Mouse (Mus musculus): ENCODE measurements around the gene 1700019D03Rik. TPM values are rescaled to one million over a fixed set of nuclear protein-coding genes. Genes with fewer than 3 reads are reported as not detected.
A peak's percentile ranks its signal among the peaks of the same experiment; 100 is the strongest.

The 1700019D03Rik gene
- 1 to 10 TPM; 9.3 to 9.4 TPM for total RNA-seq (2021)
- long read RNA-seq, experiment 1, partial matches to known transcripts = 0 of 3 reads
- long read RNA-seq, experiment 1, other reads (novel, unspliced or antisense) = 1 of 3 reads
- long read RNA-seq, experiment 2, transcript 1700019D03Rik-201 (2 exons, 3,641 nt) = major isoform, 7 of 9 reads
- long read RNA-seq, experiment 2, partial matches to known transcripts = 0 of 9 reads
- long read RNA-seq, experiment 2, other reads (novel, unspliced or antisense) = 2 of 9 reads

GRCm38 (mm10) chr1:53020079-53020478 is at the start of gene 1700019D03Rik:
Gene 1700019D03Rik, minus strand, starts transcription at chr1:53020179.
- DNase-seq (ENCODE audit: low spot score in 2 of 2) = no peak

- DNase-seq (ENCODE audit: low spot score in 2 of 2) = no peak
Measured at GRCm38 (mm10) chr1:53063921-53064320, 43.9 kb upstream of the 1700019D03Rik start.

GRCm38 (mm10) chr1:53061871-53062608 is 42.1 kb upstream of the 1700019D03Rik start:
- DNase-seq (ENCODE audit: low spot score in 2 of 2) = peak; percentile 36 to 73

GRCm38 (mm10) chr1:53061340-53061739 is 41.4 kb upstream of the 1700019D03Rik start, which contains the start of gene Mstn:
Gene Mstn, plus strand, starts transcription at chr1:53061640.
- DNase-seq (ENCODE audit: low spot score in 2 of 2) = no peak

GRCm38 (mm10) chr1:53060499-53060898 is 40.5 kb upstream of the 1700019D03Rik start:
- DNase-seq (ENCODE audit: low spot score in 2 of 2) = no peak

GRCm38 (mm10) chr1:53059106-53059505 is 39.1 kb upstream of the 1700019D03Rik start:
- DNase-seq (ENCODE audit: low spot score in 2 of 2) = no peak

GRCm38 (mm10) chr1:53053087-53054022 is 33.4 kb upstream of the 1700019D03Rik start:
- peak; percentile 59 to 74 for DNase-seq (ENCODE audit: low spot score in 2 of 2)

- DNase-seq (ENCODE audit: low spot score in 2 of 2) = no peak
Measured at GRCm38 (mm10) chr1:53049763-53050427, 29.9 kb upstream of the 1700019D03Rik start.

GRCm38 (mm10) chr1:53037443-53037871 is 17.5 kb upstream of the 1700019D03Rik start:
- DNase-seq (ENCODE audit: low spot score in 2 of 2) = no peak

GRCm38 (mm10) chr1:53032550-53032949 is 12.6 kb upstream of the 1700019D03Rik start:
- DNase-seq (ENCODE audit: low spot score in 2 of 2) = peak in 1 of 2 experiments; percentile 76

- peak in 1 of 2 experiments; percentile 23 for DNase-seq (ENCODE audit: low spot score in 2 of 2)
Measured at GRCm38 (mm10) chr1:53018746-53019505, 1.1 kb downstream of the 1700019D03Rik start.

- no peak for DNase-seq (ENCODE audit: low spot score in 2 of 2)
Measured at GRCm38 (mm10) chr1:53015606-53016005, 4.4 kb downstream of the 1700019D03Rik start.

GRCm38 (mm10) chr1:53014716-53015115 is 5.3 kb downstream of the 1700019D03Rik start:
- DNase-seq (ENCODE audit: low spot score in 2 of 2) = no peak

GRCm38 (mm10) chr1:52986692-52987091 is 33.3 kb downstream of the 1700019D03Rik start:
- peak in 1 of 2 experiments; percentile 12 for DNase-seq (ENCODE audit: low spot score in 2 of 2)

- no peak for DNase-seq (ENCODE audit: low spot score in 2 of 2)
Measured at GRCm38 (mm10) chr1:52973198-52973597, 46.8 kb downstream of the 1700019D03Rik start.

GRCm38 (mm10) chr1:52971881-52972503 is 48.0 kb downstream of the 1700019D03Rik start:
- peak; percentile 54 to 82 for DNase-seq (ENCODE audit: low spot score in 2 of 2)

- no peak for DNase-seq (ENCODE audit: low spot score in 2 of 2)
Measured at GRCm38 (mm10) chr1:52964581-52964980, 55.4 kb downstream of the 1700019D03Rik start.

- DNase-seq (ENCODE audit: low spot score in 2 of 2) = no peak
Measured at GRCm38 (mm10) chr1:52963097-52963496, 56.9 kb downstream of the 1700019D03Rik start.

GRCm38 (mm10) chr1:52960191-52960590 is 59.8 kb downstream of the 1700019D03Rik start:
- no peak for DNase-seq (ENCODE audit: low spot score in 2 of 2)
